Mouse (Mus musculus): ENCODE measurements around the gene Ppp1r11. TPM values are rescaled to one million over a fixed set of nuclear protein-coding genes. Genes with fewer than 3 reads are reported as not detected.
"Not testable (repeated sequence)": the region's sequence is repeated elsewhere in the genome, so short reads cannot be mapped to it uniquely, and the experiment has no call there.

Gene Ppp1r11
- 78.7 and 85.4 TPM in 2 replicates for total RNA-seq (2021)
- long read RNA-seq, transcript Ppp1r11-201 (3 exons, 1,599 nt), result major isoform, 23 of 27 reads
- long read RNA-seq, partial matches to known transcripts, result 3 of 27 reads
- long read RNA-seq, other reads (novel, unspliced or antisense), result 1 of 27 reads

GRCm38 (mm10) chr17:36950981-36951947, at the start of gene Ppp1r11:
TSS of gene Ppp1r11 (minus strand) at chr17:36951741.
- peak; percentile 94 for DNase-seq

DNA sequence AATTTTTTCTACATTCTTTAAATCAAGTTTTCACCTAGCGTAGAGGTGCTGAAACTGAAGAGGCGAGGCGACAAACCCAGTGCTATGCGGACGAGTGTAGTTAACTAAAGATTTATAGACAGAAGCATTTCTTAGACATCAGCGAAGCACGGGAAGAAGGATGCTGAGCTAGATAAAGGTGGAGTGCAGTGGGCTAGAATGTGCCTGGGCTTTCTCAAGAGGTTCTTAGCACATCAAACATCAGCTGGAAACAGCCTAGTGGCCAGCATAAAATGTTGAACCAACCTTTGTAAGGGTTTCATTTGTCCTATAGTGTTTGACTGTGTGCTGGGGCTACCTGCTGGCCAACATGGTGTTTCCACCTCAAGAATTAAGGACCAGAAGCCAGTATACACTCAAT, 49.3 kb upstream of the Ppp1r11 start, which contains the start of gene Zfp57:
TSS of gene Zfp57 (plus strand) at position 301 of the 400 bp plus-strand sequence.
- no peak for DNase-seq

- no peak for DNase-seq
Observed at GRCm38 (mm10) chr17:36998477-36998876, 46.9 kb upstream of the Ppp1r11 start.

DNA sequence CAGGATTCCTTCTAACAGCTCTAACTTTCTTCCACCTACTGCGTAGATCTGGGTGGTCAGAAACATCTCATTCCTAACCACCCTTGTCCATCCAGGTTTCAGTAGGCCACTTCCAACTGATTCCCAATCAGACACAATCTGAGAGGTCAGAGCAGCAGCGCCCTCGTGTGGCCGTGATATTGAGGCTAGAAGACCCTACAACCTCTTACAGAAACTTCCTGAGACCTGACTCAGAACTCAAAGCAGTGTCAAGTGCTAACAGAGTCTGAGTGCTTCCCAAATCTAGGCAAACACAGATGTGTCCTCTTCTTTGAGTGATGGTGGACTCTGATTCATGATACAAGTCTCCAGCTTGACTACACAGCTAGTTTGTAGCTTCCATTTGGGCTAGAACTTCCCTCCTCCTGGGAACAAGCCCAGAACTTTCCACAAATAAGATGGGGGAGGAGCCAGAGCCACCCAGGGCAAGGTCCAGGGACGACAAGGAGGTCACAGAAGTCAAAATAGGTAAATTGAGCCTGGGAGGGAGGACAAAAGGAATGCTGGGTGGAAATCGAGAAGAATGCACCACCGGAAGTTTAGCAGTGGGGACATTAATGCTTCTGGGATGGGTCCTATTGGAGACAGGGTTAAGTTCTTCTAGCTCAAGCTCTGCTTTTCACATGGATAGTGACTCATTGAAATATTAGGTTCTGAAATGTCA, 45.6 kb upstream of the Ppp1r11 start:
- DNase-seq, result peak; percentile 84

DNA sequence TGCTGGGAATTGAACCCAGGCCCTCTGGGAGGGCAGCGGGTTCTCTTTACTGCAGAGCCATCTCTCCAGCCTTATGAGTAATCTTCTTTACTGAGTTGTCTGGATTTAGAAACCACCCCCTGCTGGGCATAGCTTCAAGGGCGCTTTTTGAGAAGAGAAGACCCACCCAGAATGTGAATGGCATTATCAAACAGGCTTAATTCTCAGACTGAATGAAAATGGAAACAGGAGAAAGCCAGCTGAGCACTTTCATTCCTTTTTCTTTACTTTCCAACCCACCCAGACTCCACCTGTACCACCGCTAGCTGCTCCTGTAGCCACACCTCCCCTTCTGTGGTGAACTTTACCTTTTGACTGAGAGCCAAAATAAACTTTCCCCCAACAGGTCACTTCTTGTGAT, 43.9 kb upstream of the Ppp1r11 start:
- DNase-seq, result no peak

- no peak for DNase-seq
Observed at GRCm38 (mm10) chr17:36994528-36994927, 43.0 kb upstream of the Ppp1r11 start.

DNA sequence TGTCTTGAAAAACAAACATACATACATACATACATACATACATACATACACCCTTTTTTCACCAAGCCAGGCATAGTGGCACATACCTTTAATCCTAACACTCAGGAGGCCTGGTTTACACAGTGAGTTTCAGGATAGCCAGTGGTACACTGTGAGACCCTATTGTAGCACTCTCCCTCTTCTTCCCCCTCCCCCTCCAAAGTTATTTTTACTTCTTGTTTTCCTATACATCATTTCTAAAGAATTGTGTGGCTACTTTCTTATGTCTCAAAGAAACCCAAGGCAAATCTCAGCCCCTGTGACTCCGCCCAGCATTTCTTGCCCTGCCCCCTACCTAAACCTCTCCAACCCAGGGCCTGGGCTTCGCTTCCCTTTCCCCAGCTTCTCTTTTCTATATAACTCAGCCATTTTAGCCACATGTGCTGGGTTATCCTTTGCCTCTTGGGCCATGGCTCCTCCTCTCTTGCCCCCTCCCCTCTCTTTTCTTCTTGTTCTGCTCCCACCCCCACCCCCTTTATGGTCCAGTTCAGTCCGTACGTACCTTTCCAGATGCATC, 42.3 kb upstream of the Ppp1r11 start:
- DNase-seq, result no peak

DNA sequence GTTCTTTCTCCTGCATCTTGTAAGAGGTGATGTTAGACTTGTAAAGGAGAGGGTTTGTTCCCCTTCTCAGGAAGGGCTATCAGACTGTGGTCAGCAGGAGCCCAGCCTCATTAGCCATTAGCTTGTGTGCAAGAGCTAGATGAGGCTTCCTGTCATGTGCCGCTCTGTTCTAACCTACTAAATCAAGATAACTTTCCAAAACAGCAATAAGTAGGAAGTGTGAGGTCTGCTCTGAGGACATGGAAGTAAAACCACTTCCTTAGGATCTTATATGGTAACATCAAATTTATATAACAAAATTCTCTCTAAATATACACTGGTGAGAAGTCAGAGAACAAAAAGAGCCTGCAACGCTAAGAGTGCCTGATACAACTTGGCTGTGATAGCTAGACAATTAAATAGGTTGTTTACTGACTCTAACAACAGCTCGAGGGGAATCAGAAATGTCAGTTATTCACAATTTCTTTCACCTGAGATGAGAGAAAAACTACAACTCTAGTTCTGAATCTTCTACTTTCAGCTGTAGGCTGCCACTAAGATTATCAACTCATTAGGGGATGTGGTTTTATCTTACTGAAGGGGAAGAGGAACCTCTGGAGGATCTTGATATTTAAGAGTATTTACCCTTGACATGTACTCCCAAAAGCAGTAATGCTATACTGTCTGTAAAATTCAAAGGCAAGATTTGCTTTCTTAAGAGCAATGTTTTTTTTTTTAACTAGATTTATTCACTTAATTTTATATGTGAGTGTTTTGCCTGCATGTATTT, 41.0 kb upstream of the Ppp1r11 start:
- no peak for DNase-seq

GRCm38 (mm10) chr17:36990630-36991029, 39.1 kb upstream of the Ppp1r11 start:
- DNase-seq, result not testable (repeated sequence)

DNA sequence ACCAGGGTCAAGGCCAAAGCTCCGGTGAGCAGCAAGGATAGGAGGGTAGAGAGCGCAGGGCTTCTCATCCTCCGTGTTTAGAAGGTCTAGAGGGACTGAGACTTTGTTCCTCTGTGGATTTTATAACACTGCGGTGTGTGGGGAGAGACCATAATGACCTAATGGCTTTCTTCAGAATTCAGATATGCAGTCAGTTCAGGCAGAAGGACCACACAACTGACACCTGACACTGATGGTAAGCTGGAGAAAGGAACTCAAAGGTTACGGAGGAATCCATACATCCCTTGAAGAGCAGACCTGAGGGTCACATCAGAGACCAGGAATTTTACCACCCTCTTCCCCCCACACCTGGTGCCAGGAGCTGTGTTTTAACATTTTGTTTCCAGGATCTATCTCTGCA, 37.9 kb upstream of the Ppp1r11 start, which contains the start of gene H2-M5:
TSS of gene H2-M5 (minus strand) at position 101 of the 400 bp plus-strand sequence.
- DNase-seq, result no peak

DNA sequence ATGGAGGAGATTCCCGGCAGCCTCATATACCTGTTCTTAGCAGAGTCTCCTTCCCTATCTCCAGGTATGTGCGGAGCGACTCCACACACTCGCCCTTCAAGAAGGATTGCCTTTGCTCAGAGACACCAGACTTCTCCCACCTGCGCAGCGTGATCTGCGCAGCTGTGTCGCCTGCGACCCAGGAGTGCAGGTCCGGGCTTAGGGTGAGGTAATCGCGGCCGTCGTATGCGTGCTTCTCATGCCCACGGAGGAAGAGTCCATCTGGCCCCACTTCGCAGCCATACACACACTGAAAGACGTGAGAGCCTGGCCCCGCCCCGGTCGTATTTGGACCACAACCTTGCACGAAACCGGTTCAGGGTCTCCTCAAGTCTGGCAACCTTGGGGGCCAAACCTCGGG, 36.9 kb upstream of the Ppp1r11 start:
- no peak for DNase-seq

- DNase-seq, result no peak
Observed at GRCm38 (mm10) chr17:36982253-36983155, 31.0 kb upstream of the Ppp1r11 start.

GRCm38 (mm10) chr17:36981845-36982244, 30.3 kb upstream of the Ppp1r11 start:
- DNase-seq, result no peak

- DNase-seq, result no peak
Observed at GRCm38 (mm10) chr17:36981221-36981813, 29.8 kb upstream of the Ppp1r11 start, which contains the start of gene 2410137M14Rik. TSS of gene 2410137M14Rik (minus strand) at chr17:36981237.

DNA sequence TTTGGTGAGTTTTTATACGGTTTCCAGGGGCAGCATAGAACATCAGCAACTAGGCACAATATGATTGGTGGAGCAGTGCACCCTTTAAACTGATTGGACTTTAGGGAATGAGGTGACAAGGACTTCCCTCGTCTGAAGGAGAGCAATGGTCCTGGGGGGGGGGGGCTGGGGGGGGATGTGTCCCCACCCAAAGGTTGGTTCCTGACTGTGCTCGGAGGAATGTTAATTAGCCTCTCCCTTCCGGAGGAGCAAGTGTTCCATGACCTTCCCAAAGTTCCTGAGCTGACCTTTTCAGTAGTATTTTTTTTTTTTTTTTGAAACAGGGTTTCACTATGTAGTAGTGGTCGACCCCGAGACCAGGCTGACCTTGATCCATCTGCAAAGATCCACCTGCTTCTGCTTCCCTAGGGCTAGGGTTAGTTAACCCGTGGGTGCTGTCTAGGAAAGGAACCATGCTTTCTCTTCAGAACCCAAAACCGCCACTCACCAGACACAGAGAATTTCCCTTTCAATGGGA, 21.8 kb upstream of the Ppp1r11 start:
- DNase-seq, result no peak

DNA sequence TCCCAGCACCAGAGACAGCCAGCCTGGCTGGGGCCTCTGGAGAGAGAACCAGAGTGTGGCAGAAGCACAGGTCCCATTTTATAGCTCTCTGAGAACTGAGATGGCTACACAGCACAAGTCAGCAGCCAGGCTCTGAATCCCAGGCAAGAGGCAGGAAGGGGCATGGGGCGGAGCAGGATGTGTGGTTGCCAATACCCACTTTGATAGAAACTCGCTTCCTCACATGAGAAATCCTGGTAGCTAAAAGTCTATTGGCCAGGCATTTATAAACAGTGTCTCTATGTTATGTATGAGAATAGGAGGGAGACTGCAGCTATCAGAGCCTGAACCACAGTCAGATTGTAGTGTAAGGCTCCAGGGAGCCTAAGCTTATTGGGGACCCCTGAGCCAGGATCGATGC, 21.2 kb upstream of the Ppp1r11 start:
- DNase-seq, result no peak

DNA sequence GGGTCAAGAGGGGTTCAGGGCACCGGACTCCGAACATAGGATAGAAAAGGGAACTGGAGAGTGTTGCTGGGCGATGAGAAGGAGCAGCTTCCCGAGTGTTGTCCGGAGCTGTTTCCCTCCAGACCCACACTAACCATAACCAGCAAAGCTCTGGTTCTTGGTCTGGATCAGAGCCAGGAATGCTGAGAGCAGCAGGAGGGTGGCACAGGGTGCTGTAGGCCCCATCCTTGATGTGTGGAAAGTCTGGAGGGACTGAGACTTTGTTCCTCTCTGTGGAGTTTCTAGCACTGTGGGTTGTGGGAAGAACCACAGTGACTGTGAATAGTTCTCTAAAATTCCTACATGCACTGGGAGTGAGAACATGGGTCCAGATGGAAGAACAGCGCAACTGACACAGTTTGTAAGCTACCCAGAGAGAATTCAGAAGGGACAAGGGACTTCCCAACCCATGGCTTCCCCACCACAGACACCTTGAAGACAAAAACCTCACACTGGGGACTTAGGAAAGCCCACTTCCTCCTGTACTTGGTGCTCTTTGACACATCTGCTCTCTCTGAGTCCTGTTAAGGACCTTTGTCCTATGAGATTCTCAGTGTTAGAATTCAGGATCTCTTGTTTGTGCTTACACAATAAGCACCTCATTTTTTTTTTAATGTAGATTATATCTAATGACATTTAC, 19.8 kb upstream of the Ppp1r11 start:
- no peak for DNase-seq

GRCm38 (mm10) chr17:36970316-36970890, 18.9 kb upstream of the Ppp1r11 start:
- no peak for DNase-seq

DNA sequence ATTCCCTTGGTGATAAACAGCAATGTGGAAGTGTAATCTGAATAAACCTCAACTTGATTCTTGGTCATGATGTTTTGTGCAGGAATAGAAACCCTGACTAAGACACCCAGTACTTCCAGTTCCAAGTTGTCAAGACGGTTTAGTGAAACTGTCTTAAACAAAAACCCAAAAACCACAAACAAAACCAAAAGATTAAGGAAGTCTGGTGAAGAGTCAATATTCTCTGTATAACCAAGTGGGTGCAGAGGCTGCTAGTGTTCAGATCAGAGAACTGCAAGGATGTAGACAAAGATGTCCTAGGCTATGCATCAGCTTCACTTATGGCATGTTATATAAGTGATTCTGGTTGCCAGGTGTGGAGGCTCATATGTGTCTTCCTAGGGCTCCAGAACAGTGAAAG, 15.3 kb upstream of the Ppp1r11 start:
- DNase-seq, result no peak
